Mouse (Mus musculus): ENCODE measurements around the gene Cacng5. TPM values are rescaled to one million over a fixed set of nuclear protein-coding genes. Genes with fewer than 3 reads are reported as not detected.
A peak's percentile ranks its signal among the peaks of the same experiment; 100 is the strongest.

Cacng5 gene
- polyA plus RNA-seq, 1 experiment from 2014 or later = 5.0 TPM

DNA sequence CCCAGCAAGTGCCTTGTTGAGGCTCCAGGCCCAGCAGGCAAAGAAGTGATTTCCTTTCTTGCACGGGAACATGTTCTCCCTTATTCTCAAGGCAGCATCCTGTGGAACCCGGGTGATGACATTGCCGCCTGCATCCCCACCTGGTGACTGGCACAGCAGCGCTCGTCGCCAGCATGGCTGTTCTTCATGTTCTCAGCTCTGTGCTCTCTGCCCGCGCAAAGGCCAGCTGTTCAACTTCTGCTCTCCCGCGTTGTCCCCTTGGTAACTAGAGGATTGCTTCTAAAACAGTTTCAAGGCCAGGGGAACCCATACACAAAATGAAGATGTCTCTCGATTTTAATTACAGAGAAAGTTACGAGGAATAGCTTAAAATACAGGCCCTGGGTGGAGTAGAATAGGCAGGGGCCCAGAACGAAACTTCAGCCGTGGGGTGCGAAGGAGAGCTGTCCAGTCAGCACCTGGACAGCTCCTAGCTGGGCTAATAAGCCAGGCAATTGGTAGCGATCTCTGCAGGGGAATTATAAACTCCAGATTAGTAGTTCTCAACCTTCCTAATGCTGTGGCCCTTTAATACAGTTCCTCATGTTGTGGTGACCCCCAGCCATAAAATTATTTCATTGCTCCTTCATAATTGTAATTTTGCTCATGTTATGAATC lies 5.1 kb upstream of the Cacng5 start:
- no peak overlapping the region for H3K4me3 ChIP-seq
- no peak overlapping the region for H3K9ac ChIP-seq
- H3K27me3 ChIP-seq (replicated peaks) = peaks cover 12% of the 10 kb centered on the region; the same call in 1 of the 2 replicates
- H3K27ac ChIP-seq = no peak overlapping the region
- no peaks in the 10 kb centered on the region for H3K36me3 ChIP-seq
- H3K4me2 ChIP-seq (replicated peaks) = no peak overlapping the region
- no peaks in the 10 kb centered on the region for H3K9me3 ChIP-seq
- 45% methylated on average over 16 of the region's 16 CpGs for WGBS
- H3K4me1 ChIP-seq = peaks cover 6% of the 10 kb centered on the region; the same call in 1 of the 2 replicates
- no peak for ATAC-seq (ENCODE audit: low FRiP score, low read depth)

DNA sequence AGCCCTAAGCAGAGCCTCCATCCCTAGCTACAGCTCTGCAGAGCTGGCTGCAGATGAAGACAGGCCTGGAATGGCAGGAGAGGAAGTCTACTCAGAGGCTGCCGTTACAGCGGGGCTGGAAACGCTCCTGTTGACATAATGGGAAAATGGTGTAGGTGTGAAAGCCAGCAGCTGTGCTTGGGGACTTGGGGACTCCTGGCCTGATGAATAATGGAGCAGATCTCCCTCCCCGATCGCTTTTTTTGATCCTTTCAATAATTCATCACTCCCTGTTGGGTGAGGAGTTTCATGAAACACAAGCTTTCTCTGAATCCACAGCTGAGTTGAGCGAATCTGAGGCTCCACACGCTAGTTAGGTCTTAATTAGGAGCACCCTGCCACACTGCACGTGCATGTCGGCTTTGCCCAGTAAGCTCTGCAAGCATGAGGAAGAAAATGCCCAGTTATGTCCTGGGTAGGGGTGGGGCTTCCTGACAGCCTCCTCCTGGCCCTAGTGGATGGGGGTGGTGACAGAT lies 2.9 kb upstream of the Cacng5 start:
- Histone ChIP-seq H3K4me1 (peaks cover 15% of the 10 kb centered on the region), H3K27me3 (replicated peaks) (peaks cover 28% of the 10 kb centered on the region), H3K4me3 (no peak overlapping the region), H3K36me3 (no peaks in the 10 kb centered on the region), H3K4me2 (replicated peaks) (no peak overlapping the region), H3K27ac (no peak overlapping the region), H3K9me3 (no peaks in the 10 kb centered on the region), H3K9ac (no peak overlapping the region)
- no peak for ATAC-seq (ENCODE audit: low FRiP score, low read depth)
- WGBS = 50% methylated on average over 9 of the region's 9 CpGs

DNA sequence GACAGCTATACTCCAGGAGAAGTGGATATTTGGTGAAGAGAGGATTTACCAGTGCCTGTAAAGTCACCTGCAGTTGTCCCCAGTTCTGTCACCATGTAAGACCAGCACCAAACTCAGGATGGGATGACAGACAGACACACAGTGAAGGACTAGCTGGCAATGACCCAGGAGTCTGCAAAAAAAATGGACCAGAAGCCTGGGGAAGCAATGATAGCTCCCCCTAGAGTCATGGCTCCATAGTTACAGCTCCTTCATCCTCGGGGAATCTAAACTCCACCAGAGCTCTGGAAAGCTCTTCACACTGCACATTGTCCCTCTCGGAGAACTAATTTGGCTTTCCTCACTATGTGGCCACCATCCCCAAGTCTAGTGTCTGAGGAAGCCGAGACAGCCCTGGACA lies 1.5 kb downstream of the Cacng5 start:
- H3K4me2 ChIP-seq (replicated peaks) = 0 out of 2 replicates have a peak overlapping the region, but pooled peaks have one; percentile 9
- peaks cover 23% of the 10 kb centered on the region for H3K27me3 ChIP-seq (replicated peaks)
- ATAC-seq (ENCODE audit: low FRiP score, low read depth) = no peak
- no peak overlapping the region for H3K4me3 ChIP-seq
- peaks cover 15% of the 10 kb centered on the region for H3K4me1 ChIP-seq
- no peak overlapping the region for H3K9ac ChIP-seq
- H3K9me3 ChIP-seq = no peaks in the 10 kb centered on the region
- H3K36me3 ChIP-seq = no peaks in the 10 kb centered on the region
- WGBS = 58% methylated on average over 3 of the region's 3 CpGs
- no peak overlapping the region for H3K27ac ChIP-seq

DNA sequence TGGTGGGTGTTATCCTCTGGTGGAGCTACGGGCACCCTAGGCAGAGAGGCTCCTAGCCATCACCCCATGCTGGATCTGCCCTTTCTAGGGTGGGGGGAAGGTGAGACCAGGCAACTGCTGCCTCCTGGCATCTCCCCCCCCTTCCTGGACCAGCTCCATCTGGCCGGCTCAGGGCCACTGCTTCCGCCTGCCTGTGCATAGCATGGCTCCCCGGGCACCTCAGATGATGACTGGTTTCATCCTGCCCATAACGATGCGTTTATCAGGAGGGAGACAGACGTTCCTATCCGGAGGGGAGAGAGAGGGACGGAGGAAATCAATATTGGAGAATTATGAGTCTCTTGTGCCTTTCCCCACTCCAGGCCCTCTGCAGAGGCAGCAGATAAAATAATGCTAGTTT lies 9.5 kb downstream of the Cacng5 start:
- no peaks in the 10 kb centered on the region for H3K9me3 ChIP-seq
- peak; percentile 53; the same call in 1 of the 2 replicates for ATAC-seq (ENCODE audit: low FRiP score, low read depth)
- no peak overlapping the region for H3K4me2 ChIP-seq (replicated peaks)
- no peaks in the 10 kb centered on the region for H3K36me3 ChIP-seq
- no peak overlapping the region for H3K4me3 ChIP-seq
- no peak overlapping the region for H3K9ac ChIP-seq
- H3K4me1 ChIP-seq = peaks cover 8% of the 10 kb centered on the region; the same call in 1 of the 2 replicates
- H3K27ac ChIP-seq = no peak overlapping the region
- H3K27me3 ChIP-seq (replicated peaks) = no peaks in the 10 kb centered on the region
- WGBS = 66% methylated on average over 9 of the region's 9 CpGs

DNA sequence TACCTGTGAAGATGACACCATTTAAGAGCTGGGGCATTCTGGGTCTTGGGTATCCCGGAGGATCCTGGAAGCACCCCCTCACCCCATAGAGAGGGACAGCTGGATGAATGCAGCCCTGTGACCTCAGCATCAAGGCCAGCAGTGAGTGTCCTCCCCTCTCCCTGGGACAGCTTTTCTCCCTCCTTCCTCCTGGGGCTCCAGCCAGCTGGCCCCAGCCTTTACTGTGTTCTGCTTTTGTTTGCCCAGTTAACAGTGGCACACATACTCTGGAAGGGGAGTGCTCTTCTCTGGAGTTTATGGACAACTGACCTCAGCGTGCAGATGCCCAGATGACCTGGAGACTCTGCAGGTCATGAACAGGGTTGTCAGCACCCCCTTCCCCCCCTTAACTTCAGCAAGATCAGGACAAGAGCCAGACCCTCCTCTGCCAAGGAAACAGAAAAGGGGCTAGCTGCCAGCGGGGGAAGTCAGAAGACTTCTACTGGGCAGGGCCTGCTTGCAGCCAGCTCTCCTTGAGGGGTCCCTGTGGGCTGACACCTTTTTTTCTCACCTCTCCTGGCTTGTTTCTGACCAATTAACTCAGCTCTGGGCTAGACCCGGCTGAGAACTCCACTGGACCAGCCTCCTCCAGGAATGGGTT lies 10.8 kb downstream of the Cacng5 start:
- no peak for ATAC-seq (ENCODE audit: low FRiP score, low read depth)
- 49% methylated on average over 4 of the region's 4 CpGs for whole genome bisulfite sequencing

DNA sequence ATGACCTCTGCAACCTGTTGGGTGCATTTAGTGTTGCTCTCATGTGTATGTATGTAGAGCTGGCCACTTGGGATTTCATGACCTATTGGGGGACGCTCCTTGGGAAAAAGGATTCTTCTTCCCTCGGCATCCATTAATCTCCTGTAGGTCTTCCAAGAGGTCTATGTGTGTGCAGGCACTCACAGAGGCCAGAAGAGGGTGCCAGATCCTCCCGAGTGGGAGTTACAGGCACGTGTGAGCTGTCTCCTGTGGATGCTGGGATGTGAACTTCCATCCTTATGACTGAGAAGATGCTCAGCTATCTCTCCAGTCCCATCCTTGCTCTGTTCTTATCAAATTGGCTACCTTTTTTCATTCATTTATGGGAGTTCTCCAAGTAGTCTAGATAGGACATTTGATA lies 14.4 kb downstream of the Cacng5 start:
- WGBS = 42% methylated on average over 4 of the region's 4 CpGs
- H3K9ac ChIP-seq = no peak overlapping the region
- no peaks in the 10 kb centered on the region for H3K9me3 ChIP-seq
- H3K36me3 ChIP-seq = no peaks in the 10 kb centered on the region
- no peak for ATAC-seq (ENCODE audit: low FRiP score, low read depth)
- H3K4me2 ChIP-seq (replicated peaks) = no peak overlapping the region
- no peaks in the 10 kb centered on the region for H3K27me3 ChIP-seq (replicated peaks)
- peaks cover 9% of the 10 kb centered on the region; the same call in 1 of the 2 replicates for H3K4me1 ChIP-seq
- no peak overlapping the region for H3K27ac ChIP-seq
- H3K4me3 ChIP-seq = no peak overlapping the region

More for the DNA sequence above, 10.8 kb downstream of the Cacng5 start:
- H3K27me3 ChIP-seq (replicated peaks) = no peaks in the 10 kb centered on the region
- H3K4me2 ChIP-seq (replicated peaks) = no peak overlapping the region
- no peak overlapping the region for H3K9ac ChIP-seq
- H3K4me1 ChIP-seq = peaks cover 8% of the 10 kb centered on the region; the same call in 1 of the 2 replicates
- H3K36me3 ChIP-seq = no peaks in the 10 kb centered on the region
- no peaks in the 10 kb centered on the region for H3K9me3 ChIP-seq
- H3K27ac ChIP-seq = no peak overlapping the region
- no peak overlapping the region for H3K4me3 ChIP-seq

DNA sequence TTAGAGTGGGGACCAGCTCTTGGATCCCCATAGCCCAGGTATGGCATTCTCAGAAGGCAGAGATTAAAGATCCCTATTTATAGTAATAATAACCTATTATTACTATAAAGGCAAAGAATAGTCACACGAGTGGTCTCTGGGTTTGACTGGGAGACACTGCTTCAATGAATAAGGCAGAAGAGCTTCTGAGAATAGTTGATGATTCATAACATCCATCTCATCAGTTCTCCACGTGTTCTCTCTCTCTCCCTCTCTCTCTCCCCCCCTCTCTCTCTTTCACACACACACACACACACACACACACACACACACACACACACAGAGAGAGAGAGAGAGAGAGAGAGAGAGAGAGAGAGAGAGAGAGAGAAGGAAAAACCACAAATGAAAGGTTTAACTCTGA lies 16.2 kb downstream of the Cacng5 start:
- no peaks in the 10 kb centered on the region for H3K36me3 ChIP-seq
- no peaks in the 10 kb centered on the region for H3K9me3 ChIP-seq
- H3K9ac ChIP-seq = no peak overlapping the region
- 59% methylated on average over 2 of the region's 2 CpGs for WGBS
- H3K4me3 ChIP-seq = no peak overlapping the region
- peaks cover 6% of the 10 kb centered on the region; the same call in 1 of the 2 replicates for H3K4me1 ChIP-seq
- no peaks in the 10 kb centered on the region for H3K27me3 ChIP-seq (replicated peaks)
- ATAC-seq (ENCODE audit: low FRiP score, low read depth) = no peak
- no peak overlapping the region for H3K27ac ChIP-seq
- no peak overlapping the region for H3K4me2 ChIP-seq (replicated peaks)

DNA sequence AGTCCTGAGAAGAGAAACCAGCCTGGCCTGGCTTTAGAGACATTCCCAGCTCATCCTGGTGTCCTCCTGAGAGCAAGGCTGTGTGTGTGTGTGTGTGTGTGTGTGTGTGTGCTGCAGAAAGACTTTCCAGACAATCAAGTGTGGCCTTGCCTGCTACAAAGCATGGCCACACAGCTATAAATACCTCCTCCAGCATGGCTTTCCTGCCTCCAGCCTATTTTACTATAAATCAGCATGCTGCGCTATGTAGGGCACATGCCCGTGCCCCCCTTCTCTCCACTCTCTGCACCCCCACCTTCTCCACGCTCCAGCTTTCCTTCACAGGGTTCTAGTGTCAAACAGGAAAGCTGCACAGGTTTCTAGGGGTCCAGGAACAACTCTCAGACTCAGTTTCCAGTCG lies 19.2 kb downstream of the Cacng5 start:
- WGBS = 62% methylated on average over 4 of the region's 4 CpGs
- no peaks in the 10 kb centered on the region for H3K36me3 ChIP-seq
- ATAC-seq (ENCODE audit: low FRiP score, low read depth) = no peak

DNA sequence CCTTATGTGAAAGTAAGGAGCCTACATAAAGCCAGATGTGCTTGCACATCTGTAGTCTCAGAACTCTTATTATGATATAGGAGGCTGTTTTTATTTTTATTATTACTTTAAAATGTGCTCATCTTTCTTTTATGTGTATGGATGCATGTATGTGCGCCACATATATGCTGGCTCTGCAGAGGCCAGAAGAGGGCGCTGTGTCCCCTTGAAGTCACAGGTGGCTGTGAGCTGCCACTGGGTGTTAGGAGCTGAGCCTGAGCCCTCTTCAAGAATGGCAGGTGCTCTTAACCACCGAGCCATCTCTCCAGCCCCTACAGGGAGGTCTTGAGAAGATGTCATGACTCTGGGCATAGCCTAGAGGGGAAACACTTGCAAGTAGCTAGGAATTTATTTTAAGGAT lies 23.5 kb downstream of the Cacng5 start:
- Histone ChIP-seq H3K4me1 (peaks cover 6% of the 10 kb centered on the region; the same call in 1 of the 2 replicates), H3K36me3 (no peaks in the 10 kb centered on the region), H3K4me3 (no peak overlapping the region), H3K27me3 (replicated peaks) (no peaks in the 10 kb centered on the region), H3K27ac (no peak overlapping the region), H3K9me3 (no peaks in the 10 kb centered on the region), H3K9ac (no peak overlapping the region), H3K4me2 (replicated peaks) (no peak overlapping the region)
- 83% methylated on average over 3 of the region's 3 CpGs for WGBS
- ATAC-seq (ENCODE audit: low FRiP score, low read depth) = no peak

More for the DNA sequence above, 19.2 kb downstream of the Cacng5 start:
- Histone ChIP-seq H3K4me3 (no peak overlapping the region), H3K4me2 (replicated peaks) (no peak overlapping the region), H3K9ac (no peak overlapping the region), H3K27me3 (replicated peaks) (no peaks in the 10 kb centered on the region), H3K9me3 (no peaks in the 10 kb centered on the region), H3K4me1 (peaks cover 6% of the 10 kb centered on the region; the same call in 1 of the 2 replicates), H3K27ac (no peak overlapping the region)

DNA sequence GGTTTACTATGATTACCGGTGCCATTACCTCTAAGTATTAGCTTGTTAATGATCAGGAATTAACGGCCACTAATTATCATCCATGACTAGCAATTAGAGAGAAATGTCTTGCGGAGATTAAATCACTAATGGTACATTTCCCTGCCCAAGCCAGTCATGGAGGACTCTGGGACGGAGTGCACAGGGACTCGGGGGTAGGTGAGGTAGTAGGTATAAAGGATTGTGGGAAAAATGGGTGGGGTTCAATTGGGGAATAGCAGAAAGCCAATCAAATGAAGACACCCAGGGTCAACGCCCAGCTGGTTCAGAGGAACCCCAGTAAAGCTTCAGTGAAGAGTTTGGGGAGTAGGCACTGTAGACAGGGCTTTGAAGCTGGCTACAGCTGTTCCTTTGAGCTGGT lies 27.5 kb downstream of the Cacng5 start:
- ATAC-seq (ENCODE audit: low FRiP score, low read depth) = no peak
- Histone ChIP-seq H3K27ac (no peak overlapping the region), H3K36me3 (no peaks in the 10 kb centered on the region), H3K9me3 (no peaks in the 10 kb centered on the region), H3K4me3 (no peak overlapping the region), H3K9ac (no peak overlapping the region), H3K4me1 (no peaks in the 10 kb centered on the region), H3K4me2 (replicated peaks) (no peak overlapping the region), H3K27me3 (replicated peaks) (no peaks in the 10 kb centered on the region)
- 82% methylated on average over 6 of the region's 6 CpGs for WGBS

DNA sequence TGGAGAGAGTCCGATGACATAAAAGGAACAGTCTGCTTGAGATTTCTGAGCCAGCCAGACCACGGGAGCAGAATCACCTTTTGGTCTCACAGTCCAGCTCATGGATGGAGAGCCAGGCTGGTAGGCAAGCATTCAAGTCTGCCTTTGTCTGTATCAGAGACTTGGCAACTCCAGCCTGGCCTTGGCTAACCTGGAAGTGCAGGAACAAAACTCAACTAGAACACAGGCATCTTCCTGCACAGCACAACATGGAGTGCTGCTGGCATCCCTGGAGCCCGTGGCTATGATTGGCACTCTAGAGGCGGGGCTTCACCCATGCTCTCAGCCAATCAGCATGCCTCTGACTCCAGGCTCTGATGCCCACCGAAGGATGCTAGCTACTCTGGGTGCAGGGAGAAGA lies 38.0 kb downstream of the Cacng5 start:
- ATAC-seq (ENCODE audit: low FRiP score, low read depth) = no peak
- WGBS = 77% methylated on average over 5 of the region's 5 CpGs
- no peaks in the 10 kb centered on the region for H3K4me1 ChIP-seq

DNA sequence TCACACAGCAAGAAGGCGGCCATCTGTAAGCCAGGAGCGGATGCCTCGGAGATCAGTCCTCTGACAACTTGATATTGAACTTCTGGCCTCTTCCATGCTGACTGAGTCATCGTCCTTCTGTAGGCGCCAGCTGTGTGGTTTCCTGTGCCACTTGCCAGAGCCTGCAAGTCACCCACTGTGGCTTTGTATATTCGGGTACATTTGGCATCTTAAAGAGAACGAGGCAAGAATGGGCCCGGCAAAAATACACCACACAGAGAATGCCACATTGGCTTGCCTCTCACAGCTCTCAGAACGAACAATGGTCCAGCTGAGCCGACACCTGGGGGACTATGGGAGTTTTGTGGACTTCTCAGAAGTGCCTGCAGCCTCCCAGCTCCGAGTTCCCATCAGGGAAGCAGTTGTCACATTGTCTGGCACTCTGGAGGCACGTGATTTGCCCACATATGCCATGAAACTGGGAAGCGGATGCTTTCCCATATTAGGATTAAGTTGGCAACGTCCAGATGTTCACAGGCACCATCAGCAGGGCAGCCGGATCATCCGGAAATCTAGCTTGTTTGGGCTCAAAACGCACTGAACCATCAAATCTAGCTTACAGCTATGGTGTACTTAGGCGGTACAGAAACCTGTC lies 38.9 kb downstream of the Cacng5 start:
- H3K4me1 ChIP-seq = no peaks in the 10 kb centered on the region
- no peak overlapping the region for H3K9ac ChIP-seq
- WGBS = 84% methylated on average over 18 of the region's 18 CpGs
- no peak overlapping the region for H3K27ac ChIP-seq
- no peak overlapping the region for H3K4me2 ChIP-seq (replicated peaks)
- no peaks in the 10 kb centered on the region for H3K36me3 ChIP-seq
- no peaks in the 10 kb centered on the region for H3K9me3 ChIP-seq
- no peaks in the 10 kb centered on the region for H3K27me3 ChIP-seq (replicated peaks)
- no peak overlapping the region for H3K4me3 ChIP-seq
- no peak for ATAC-seq (ENCODE audit: low FRiP score, low read depth)

More for the DNA sequence above, 38.0 kb downstream of the Cacng5 start:
- Histone ChIP-seq H3K9me3 (no peaks in the 10 kb centered on the region), H3K9ac (no peak overlapping the region), H3K4me2 (replicated peaks) (no peak overlapping the region), H3K36me3 (no peaks in the 10 kb centered on the region), H3K4me3 (no peak overlapping the region), H3K27me3 (replicated peaks) (no peaks in the 10 kb centered on the region), H3K27ac (no peak overlapping the region)
